Mouse (Mus musculus): Measurements from ENCODE around the gene Defb25.
"Not testable (repeated sequence)": the region's sequence is repeated elsewhere in the genome, so short reads cannot be mapped to it uniquely, and the experiment has no call there.

Defb25 gene

GRCm38 (mm10) chr2:152622953-152623352, at the start of gene Defb25:
Gene Defb25 (minus strand): TSS chr2:152623053.
- no peak for DNase-seq (ENCODE audit: inconsistent ontology term)

- DNase-seq (ENCODE audit: inconsistent ontology term) = no peak
These were observed 49.3 kb upstream of the Defb25 start for GRCm38 (mm10) chr2:152672166-152672565.

- peak; percentile 43 for DNase-seq (ENCODE audit: inconsistent ontology term)
These were observed 48.8 kb upstream of the Defb25 start for GRCm38 (mm10) chr2:152671642-152671999.

GRCm38 (mm10) chr2:152670983-152671641, 48.3 kb upstream of the Defb25 start:
- no peak for DNase-seq (ENCODE audit: inconsistent ontology term)

GRCm38 (mm10) chr2:152669639-152670484, 47.0 kb upstream of the Defb25 start:
- peak; percentile 51 for DNase-seq (ENCODE audit: inconsistent ontology term)

- DNase-seq (ENCODE audit: inconsistent ontology term) = peak; percentile 96
These were observed 46.4 kb upstream of the Defb25 start, which contains the start of gene H13 for GRCm38 (mm10) chr2:152669256-152669638. Gene H13 (plus strand): TSS chr2:152669461.

GRCm38 (mm10) chr2:152666191-152666590, 43.3 kb upstream of the Defb25 start:
- DNase-seq (ENCODE audit: inconsistent ontology term) = not testable (repeated sequence)

- no peak for DNase-seq (ENCODE audit: inconsistent ontology term)
These were observed 38.3 kb upstream of the Defb25 start for GRCm38 (mm10) chr2:152661163-152661562.

GRCm38 (mm10) chr2:152657398-152657797, 34.5 kb upstream of the Defb25 start:
- peak; percentile 19 for DNase-seq (ENCODE audit: inconsistent ontology term)

GRCm38 (mm10) chr2:152653874-152654715, 31.2 kb upstream of the Defb25 start:
- peak; percentile 68 for DNase-seq (ENCODE audit: inconsistent ontology term)

- no peak for DNase-seq (ENCODE audit: inconsistent ontology term)
These were observed 30.2 kb upstream of the Defb25 start for GRCm38 (mm10) chr2:152652901-152653620.

- no peak for DNase-seq (ENCODE audit: inconsistent ontology term)
These were observed 16.7 kb upstream of the Defb25 start for GRCm38 (mm10) chr2:152639406-152640113.

GRCm38 (mm10) chr2:152638865-152639264, 16.0 kb upstream of the Defb25 start:
- DNase-seq (ENCODE audit: inconsistent ontology term) = no peak

GRCm38 (mm10) chr2:152637381-152637780, 14.5 kb upstream of the Defb25 start:
- no peak for DNase-seq (ENCODE audit: inconsistent ontology term)

- DNase-seq (ENCODE audit: inconsistent ontology term) = no peak
These were observed 14.1 kb upstream of the Defb25 start for GRCm38 (mm10) chr2:152637006-152637322.

- DNase-seq (ENCODE audit: inconsistent ontology term) = peak; percentile 22
These were observed 13.6 kb upstream of the Defb25 start for GRCm38 (mm10) chr2:152636246-152637005.

GRCm38 (mm10) chr2:152634311-152634710, 11.5 kb upstream of the Defb25 start:
- DNase-seq (ENCODE audit: inconsistent ontology term) = no peak

GRCm38 (mm10) chr2:152633334-152633733, 10.5 kb upstream of the Defb25 start:
- DNase-seq (ENCODE audit: inconsistent ontology term) = no peak

- no peak for DNase-seq (ENCODE audit: inconsistent ontology term)
These were observed 7.1 kb upstream of the Defb25 start for GRCm38 (mm10) chr2:152629904-152630303.

GRCm38 (mm10) chr2:152629239-152629638, 6.4 kb upstream of the Defb25 start:
- DNase-seq (ENCODE audit: inconsistent ontology term) = no peak
